Mouse (Mus musculus) thymus, postnatal 14 days (tissue): Measurements from ENCODE around the gene Adam20.
"Not testable (repeated sequence)": the region's sequence is repeated elsewhere in the genome, so short reads cannot be mapped to it uniquely, and the experiment has no call there.

Source experiments
- DNase-seq: peaks from one replicate; pipeline ENCODE4 v3.0.0; 2021

Adam20 gene

GRCm38 (mm10) chr8:40792973-40793372 is at the start of gene Adam20:
Gene Adam20 (plus strand): TSS chr8:40793273.
- DNase-seq: not testable (repeated sequence)

GRCm38 (mm10) chr8:40751908-40752307 is 41.2 kb upstream of the Adam20 start, which contains the start of gene Adam25:
Gene Adam25 (plus strand): TSS chr8:40752208.
- not testable (repeated sequence) for DNase-seq

- no peak for DNase-seq
These were observed 9.8 kb upstream of the Adam20 start for GRCm38 (mm10) chr8:40783320-40783719.

GRCm38 (mm10) chr8:40803379-40804079 is 10.5 kb downstream of the Adam20 start:
- no peak for DNase-seq
